Mouse (Mus musculus) kidney, postnatal 0 days (tissue): ENCODE results near the gene Csk. TPM values are rescaled to one million over a fixed set of nuclear protein-coding genes. Genes with fewer than 3 reads are reported as not detected.
A peak's percentile ranks its signal among the peaks of the same experiment; 100 is the strongest.

ENCODE experiments used
- ATAC-seq: fragments of 200-750 bp; cut with Nextera tagmentation; replicated peaks from 2 replicates; pipeline ENCODE4 v1.8.0; 2017; ENCODE audit warnings: low read depth, moderate number of reproducible peaks, moderate TSS enrichment, moderate library complexity; ENCODE audit not compliant: low FRiP score
- DNase-seq: peaks from one replicate; pipeline ENCODE4 v3.0.0-alpha.2; 2016; ENCODE audit warnings: low spot score
- H3K27ac ChIP-seq: fragments of 300-500 bp; sonication (generic); 2 replicates; pipeline ENCODE4 v1.5.1; 2014; ENCODE audit warnings: mild to moderate bottlenecking
- H3K27me3 ChIP-seq: fragments of 300-500 bp; sonication (generic); 2 replicates; pipeline ENCODE4 v1.6.1; 2014; ENCODE audit warnings: low read length, mixed read lengths; ENCODE audit not compliant: insufficient read depth
- H3K36me3 ChIP-seq: fragments of 300-500 bp; sonication (generic); 2 replicates; pipeline ENCODE4 v1.6.1; 2014; ENCODE audit warnings: low read length, mixed read lengths; ENCODE audit not compliant: insufficient read depth
- H3K4me1 ChIP-seq: fragments of 300-500 bp; sonication (generic); replicated peaks from 2 replicates; pipeline ENCODE4 v1.6.1; 2014; ENCODE audit warnings: antibody characterized with exemption, low read length, mixed read lengths; ENCODE audit not compliant: insufficient read depth
- H3K4me2 ChIP-seq: fragments of 300-500 bp; sonication (generic); 2 replicates; pipeline ENCODE4 v1.6.1; 2014; ENCODE audit warnings: mild to moderate bottlenecking, low read length, moderate library complexity, mixed read lengths
- H3K4me3 ChIP-seq: fragments of 300-500 bp; sonication (generic); replicated peaks from 2 replicates; pipeline ENCODE4 v1.5.1; 2014; ENCODE audit warnings: low read depth, low read length
- H3K9ac ChIP-seq: fragments of 300-500 bp; sonication (generic); 2 replicates; pipeline ENCODE4 v1.6.1; 2014; ENCODE audit warnings: low read depth, low read length
- H3K9me3 ChIP-seq: fragments of 300-500 bp; sonication (generic); replicated peaks from 2 replicates; pipeline ENCODE4 v1.6.1; 2016; ENCODE audit warnings: low read length, inconsistent platforms, mixed read lengths
- CTCF ChIP-seq: IDR thresholded peaks from 2 replicates; pipeline ENCODE4 v1.5.1; 2016; ENCODE audit warnings: antibody characterized with exemption, low read depth, mild to moderate bottlenecking, moderate library complexity
- WGBS: fragments of 180-500 bp; shearing (Covaris S2); extraction: QIAGEN DNeasy Blood & Tissue Kit; methylation state at CpG from one replicate; pipeline ENCODE4 v1.1.7; 2014; 5-methylcytosine and 5-hydroxymethylcytosine counted together
- polyA plus RNA-seq: library from polyadenylated mRNA; unstranded; fragments of >200 nt; fragmentation: Nextera tagmentation; extraction: Ambion mirVana; gene quantifications from 2 replicates; pipeline ENCODE4 v1.2.1, GENCODE M21; 2015

Csk gene
- polyA plus RNA-seq, 1 experiment from 2014 or later = 23.9 TPM

DNA sequence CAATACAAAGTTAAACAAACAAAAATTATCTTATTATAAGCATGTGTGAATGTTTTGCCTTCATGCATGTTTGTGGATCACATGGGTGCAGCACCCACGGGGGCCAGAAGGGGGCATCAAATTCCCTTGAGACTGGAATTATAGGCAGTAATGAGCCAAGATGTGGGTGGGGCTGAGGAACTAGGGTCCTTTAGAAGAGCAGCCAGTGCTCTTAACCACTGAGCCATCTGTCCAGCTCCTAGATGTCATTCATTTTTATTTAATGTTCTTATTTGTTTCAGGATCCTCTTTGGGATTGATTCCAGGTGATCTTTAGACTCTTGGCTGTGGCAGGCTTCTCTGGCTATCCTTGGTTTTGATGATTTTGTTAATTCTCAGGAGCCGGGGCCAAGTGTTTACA is 34.7 kb upstream of the Csk start:
- DNase-seq (no peak), ATAC-seq (no peak)
- H3K9me3 ChIP-seq = no peaks in the 10 kb centered on the region
- H3K4me1 ChIP-seq = no peaks in the 10 kb centered on the region
- H3K27me3 ChIP-seq = no peaks in the 10 kb centered on the region
- no peaks in the 10 kb centered on the region for H3K36me3 ChIP-seq
- H3K9ac ChIP-seq = no peak overlapping the region
- H3K27ac ChIP-seq = no peak overlapping the region
- TF ChIP-seq CTCF = peak; percentile 46; the same call in 1 of the 2 replicates
- no peak overlapping the region for H3K4me3 ChIP-seq
- H3K4me2 ChIP-seq = no peak overlapping the region
- 42% methylated on average over 2 of the region's 2 CpGs for WGBS

DNA sequence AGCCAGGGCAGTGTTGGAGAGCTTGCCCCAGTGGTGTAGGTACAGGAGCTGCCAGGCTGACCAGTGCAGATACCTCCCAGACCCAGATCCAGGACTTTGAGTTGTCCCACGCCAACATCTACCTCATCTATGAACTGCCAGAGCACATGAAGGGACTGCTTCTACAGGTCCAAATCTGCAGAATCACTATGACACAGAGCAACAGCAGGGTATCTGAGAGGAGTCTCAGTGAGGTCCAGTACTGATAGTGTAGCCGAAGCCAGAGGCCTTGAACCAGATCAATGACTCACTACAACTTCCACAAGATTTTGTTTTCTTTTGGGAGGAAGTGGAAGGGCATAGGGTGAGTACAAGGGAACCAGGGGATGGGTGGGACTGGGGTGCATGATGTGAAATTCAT is 34.3 kb upstream of the Csk start, which contains the start of gene Cyp1a1:
TSS of gene Cyp1a1 (plus strand) at position 178 of the 400 bp plus-strand sequence.
- Histone ChIP-seq H3K4me2 (no peak within 1 kb of the TSS), H3K9ac (no peak within 1 kb of the TSS), H3K27ac (no peak within 1 kb of the TSS), H3K27me3 (no peaks in the 10 kb centered on the region), H3K4me1 (no peaks in the 10 kb centered on the region), H3K36me3 (no peaks in the 10 kb centered on the region), H3K9me3 (no peaks in the 10 kb centered on the region), H3K4me3 (no peak within 1 kb of the TSS)
- WGBS = 89% methylated on average over 2 of the region's 2 CpGs
- ATAC-seq (no peak), DNase-seq (no peak)
- no peak for TF ChIP-seq CTCF

DNA sequence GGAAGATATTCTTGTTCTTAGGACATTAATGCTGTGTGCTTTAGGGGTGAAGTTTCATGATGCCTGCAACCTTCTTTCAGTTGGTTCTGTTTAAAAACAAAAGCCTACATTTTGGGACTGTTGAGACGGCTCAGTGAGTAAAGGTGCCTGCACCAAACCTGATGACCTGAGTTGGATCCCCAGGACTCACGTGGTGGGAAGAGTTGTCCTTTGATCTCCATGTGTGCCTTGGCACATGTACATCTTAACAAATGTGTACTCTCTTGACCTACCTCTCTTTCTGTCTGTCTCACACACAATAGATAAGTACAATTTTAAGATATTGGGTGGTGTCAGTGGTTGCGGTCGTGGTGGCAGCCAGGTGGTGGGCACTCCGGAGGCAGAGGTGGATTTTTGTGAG is 32.6 kb upstream of the Csk start:
- Histone ChIP-seq H3K4me1 (no peaks in the 10 kb centered on the region), H3K27ac (no peak overlapping the region), H3K9me3 (no peaks in the 10 kb centered on the region), H3K36me3 (no peaks in the 10 kb centered on the region), H3K27me3 (no peaks in the 10 kb centered on the region), H3K4me2 (no peak overlapping the region), H3K9ac (no peak overlapping the region), H3K4me3 (no peak overlapping the region)
- ATAC-seq = no peak
- DNase-seq = no peak
- no peak for TF ChIP-seq CTCF
- 85% methylated on average over 5 of the region's 5 CpGs for WGBS

DNA sequence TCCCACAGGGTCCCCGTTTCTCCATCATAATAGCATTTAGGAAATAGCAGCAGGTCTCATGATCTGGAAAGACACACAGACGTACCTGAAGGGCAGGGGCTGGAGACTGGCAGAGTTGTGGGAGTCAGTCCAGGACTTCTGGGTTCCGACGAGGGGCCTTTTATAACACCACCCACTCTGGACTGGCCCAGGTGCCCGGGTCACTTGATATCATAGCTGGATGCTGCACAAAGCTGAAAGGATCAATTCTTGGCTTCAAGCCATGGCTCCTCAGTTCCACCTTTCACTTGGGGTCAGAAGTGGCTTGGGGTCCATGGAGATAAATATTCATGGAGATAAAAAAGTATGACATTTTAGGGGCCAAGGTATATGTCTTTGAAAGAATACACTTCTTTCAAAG is 30.1 kb upstream of the Csk start, which contains the start of gene Cyp1a2:
TSS of gene Cyp1a2 (minus strand) at position 184 of the 400 bp plus-strand sequence.
- no peak for ATAC-seq
- no peak within 1 kb of the TSS for H3K27ac ChIP-seq
- 69% methylated on average over 5 of the region's 5 CpGs for WGBS
- no peak for DNase-seq
- no peak within 1 kb of the TSS for H3K9ac ChIP-seq
- H3K4me1 ChIP-seq = no peaks in the 10 kb centered on the region
- H3K4me3 ChIP-seq = no peak within 1 kb of the TSS
- no peaks in the 10 kb centered on the region for H3K36me3 ChIP-seq
- H3K27me3 ChIP-seq = no peaks in the 10 kb centered on the region
- TF ChIP-seq CTCF = no peak
- no peaks in the 10 kb centered on the region for H3K9me3 ChIP-seq
- H3K4me2 ChIP-seq = no peak within 1 kb of the TSS

DNA sequence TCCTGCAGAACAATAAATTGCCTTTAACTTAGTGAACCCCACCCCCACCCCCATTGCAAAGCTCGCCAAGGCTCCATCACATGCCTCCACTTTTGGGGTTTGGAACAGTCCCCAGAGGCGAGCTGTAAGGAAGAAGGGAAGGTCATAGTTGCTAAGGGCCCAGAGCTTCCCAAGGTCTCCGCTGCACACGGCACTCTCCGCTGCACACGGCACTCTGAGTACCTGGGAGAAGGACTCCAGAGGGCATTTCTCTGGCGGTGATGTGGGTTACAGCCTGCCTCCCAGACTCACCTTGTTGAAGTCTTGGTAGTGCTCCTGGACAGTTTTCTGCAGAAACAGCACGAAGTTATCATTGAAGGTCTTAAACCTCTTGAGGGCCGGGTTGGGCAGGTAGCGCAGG is 28.0 kb upstream of the Csk start:
- no peak overlapping the region for H3K4me2 ChIP-seq
- H3K36me3 ChIP-seq = no peaks in the 10 kb centered on the region
- H3K9ac ChIP-seq = no peak overlapping the region
- H3K4me1 ChIP-seq = no peaks in the 10 kb centered on the region
- no peaks in the 10 kb centered on the region for H3K9me3 ChIP-seq
- ATAC-seq = no peak
- WGBS = 75% methylated on average over 10 of the region's 10 CpGs
- H3K27ac ChIP-seq = no peak overlapping the region
- no peaks in the 10 kb centered on the region for H3K27me3 ChIP-seq
- DNase-seq = no peak
- H3K4me3 ChIP-seq = no peak overlapping the region
- no peak for TF ChIP-seq CTCF

DNA sequence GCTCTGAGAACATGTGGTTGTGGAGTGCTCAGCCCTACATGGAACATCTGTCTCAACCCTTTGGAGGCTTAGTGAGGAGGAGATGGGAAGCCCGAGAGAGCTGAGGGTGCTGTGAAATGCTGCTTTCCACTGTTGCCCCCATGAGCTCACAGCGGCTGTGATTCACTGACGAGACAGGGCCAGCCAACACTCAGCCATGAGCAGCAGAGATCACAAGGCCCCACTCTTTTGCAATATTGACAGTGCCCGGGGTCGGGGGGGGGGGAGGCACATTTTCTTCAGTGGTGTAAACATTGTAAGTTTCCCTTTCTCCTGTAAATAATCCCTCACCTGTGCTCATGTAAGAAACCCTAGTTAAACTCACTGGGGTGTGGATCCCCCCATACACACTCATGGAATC is 18.1 kb upstream of the Csk start:
- Histone ChIP-seq H3K36me3 (no peaks in the 10 kb centered on the region), H3K4me1 (0 out of 2 replicates have a peak, but pooled peaks cover 5% of the 10 kb centered on the region), H3K9ac (no peak overlapping the region), H3K9me3 (no peaks in the 10 kb centered on the region), H3K4me3 (no peak overlapping the region), H3K27ac (no peak overlapping the region), H3K27me3 (no peaks in the 10 kb centered on the region), H3K4me2 (no peak overlapping the region)
- no peak for TF ChIP-seq CTCF
- no peak for DNase-seq
- 86% methylated on average over 5 of the region's 5 CpGs for WGBS
- no peak for ATAC-seq

DNA sequence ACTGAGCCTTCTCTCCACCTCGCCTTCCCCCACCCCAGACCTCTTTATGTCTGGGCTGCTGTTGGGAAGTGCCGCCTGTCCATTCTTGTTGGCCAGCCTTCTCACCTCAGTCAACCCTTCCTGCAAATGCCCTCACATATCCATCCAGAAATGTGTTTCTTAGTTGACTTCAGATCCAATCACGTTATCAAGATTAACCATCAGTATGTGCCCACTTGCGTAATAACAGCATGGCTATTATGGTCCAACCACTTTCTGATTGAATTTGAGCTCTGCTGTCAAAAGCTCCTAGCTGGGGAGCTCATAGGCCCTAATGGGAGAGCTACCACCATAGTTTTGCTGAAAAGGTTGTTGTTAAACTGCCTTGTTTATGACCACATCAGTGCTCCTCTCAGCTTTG is 17.6 kb upstream of the Csk start:
- Histone ChIP-seq H3K4me2 (no peak overlapping the region), H3K4me1 (0 out of 2 replicates have a peak, but pooled peaks cover 5% of the 10 kb centered on the region), H3K27me3 (no peaks in the 10 kb centered on the region), H3K4me3 (no peak overlapping the region), H3K36me3 (no peaks in the 10 kb centered on the region), H3K9me3 (no peaks in the 10 kb centered on the region), H3K27ac (no peak overlapping the region), H3K9ac (no peak overlapping the region)
- TF ChIP-seq CTCF = no peak
- DNase-seq (no peak), ATAC-seq (no peak)
- 90% methylated on average over 4 of the region's 4 CpGs for WGBS
